Mouse (Mus musculus): Measurements from ENCODE around the gene Csdc2.

Gene Csdc2

DNA sequence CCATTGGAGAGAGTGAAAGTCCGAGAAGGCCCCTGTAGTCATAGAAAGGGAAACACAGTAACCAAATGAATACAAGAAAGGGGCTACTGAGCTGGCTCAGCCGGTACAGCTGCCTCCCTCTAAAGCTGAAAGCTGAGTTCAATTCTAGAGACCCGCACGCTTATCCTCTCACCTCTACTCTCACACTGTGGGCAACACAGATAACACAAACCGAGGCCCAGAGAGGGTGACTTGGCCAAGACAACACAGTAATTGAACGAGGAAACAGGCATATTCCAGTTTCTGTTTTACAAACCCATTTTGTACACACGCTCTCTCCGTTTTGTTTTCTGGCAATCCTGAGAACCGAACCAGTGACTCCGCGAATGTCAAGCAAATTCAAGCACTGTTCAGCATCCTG is 11.6 kb upstream of the Csdc2 start:
- no peak for DNase-seq (ENCODE audit: inconsistent age in 2 of 2, low spot score in 1 of 2)

DNA sequence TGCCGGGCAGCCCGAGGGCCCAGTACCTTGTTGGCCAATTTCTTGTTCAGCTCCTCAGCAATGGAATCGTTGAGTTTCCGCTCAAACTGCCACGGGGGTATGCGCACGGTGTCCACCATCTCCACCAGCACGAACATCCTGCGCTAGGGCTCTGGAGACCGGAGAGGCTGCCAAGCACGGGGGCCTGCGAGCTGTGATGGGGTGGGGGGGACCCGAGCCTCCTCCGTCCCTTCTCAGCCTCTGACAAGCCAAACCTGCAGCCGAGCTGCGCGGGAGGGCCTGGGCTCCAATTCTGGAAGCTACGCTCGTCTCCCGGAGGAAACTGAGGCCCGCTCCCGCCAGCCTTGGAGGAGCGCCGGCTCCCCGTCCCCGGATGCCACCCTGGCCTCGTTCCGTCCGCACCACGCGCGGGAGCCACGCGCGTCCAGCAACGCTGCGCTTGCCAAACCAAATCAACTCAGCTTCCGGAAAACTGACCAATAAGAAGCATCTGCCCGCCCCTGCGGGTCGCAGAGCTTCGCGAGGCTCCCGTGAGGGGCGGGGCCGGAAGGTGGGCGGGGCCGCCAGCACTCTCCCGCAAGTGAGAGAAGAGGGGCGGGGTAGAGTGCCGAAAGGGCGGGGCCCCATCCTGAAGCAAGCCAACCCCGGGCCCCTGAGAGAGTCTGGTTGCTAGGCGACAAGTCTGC is 10.7 kb upstream of the Csdc2 start, which contains the start of gene Polr3h:
Polr3h (minus strand) TSS at position 481 of the 686 bp plus-strand sequence.
- DNase-seq (ENCODE audit: inconsistent age in 2 of 2, low spot score in 1 of 2), result peak; percentile 96 to 97

DNA sequence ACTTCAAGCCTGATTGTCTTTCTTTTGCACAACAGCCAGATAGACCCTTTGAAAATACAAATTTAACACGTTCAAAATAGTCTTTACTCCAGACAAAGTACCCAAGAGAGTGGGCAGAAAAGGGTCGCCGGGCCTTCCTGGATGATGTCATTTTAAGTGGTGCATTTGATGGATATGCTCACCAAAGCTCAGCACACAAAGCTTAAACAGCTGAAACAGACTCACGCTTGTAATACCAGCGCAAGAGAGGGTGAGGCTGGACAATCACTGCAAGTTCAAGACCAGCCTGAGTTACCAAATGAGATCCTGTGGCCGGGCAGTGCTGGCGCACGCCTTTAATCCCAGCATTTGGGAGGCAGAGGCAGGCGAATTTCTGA is 10.1 kb upstream of the Csdc2 start:
- DNase-seq (ENCODE audit: inconsistent age in 2 of 2, low spot score in 1 of 2), result peak in 1 of 2 experiments; percentile 44

DNA sequence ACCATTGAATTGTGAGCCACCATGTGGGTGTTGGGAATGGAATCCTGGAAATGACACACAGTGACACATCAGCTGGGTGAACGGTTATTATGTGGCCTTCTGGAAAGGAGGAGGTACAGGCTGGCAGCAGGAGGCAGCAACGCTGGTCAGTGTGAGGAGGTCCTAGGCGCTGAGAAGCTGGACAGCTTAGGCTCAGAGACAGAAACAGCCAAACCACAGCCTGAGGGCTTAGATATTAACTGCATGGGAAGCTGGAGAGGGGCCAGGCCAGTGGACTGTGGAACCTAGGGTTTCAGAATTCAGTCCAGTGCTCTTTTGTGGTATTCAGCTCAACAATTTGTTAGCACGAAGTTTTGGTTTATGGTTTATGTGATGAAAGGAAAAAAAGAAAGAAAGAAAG is 8.8 kb upstream of the Csdc2 start:
- DNase-seq (ENCODE audit: inconsistent age in 2 of 2, low spot score in 1 of 2), result peak; percentile 67 to 77

DNA sequence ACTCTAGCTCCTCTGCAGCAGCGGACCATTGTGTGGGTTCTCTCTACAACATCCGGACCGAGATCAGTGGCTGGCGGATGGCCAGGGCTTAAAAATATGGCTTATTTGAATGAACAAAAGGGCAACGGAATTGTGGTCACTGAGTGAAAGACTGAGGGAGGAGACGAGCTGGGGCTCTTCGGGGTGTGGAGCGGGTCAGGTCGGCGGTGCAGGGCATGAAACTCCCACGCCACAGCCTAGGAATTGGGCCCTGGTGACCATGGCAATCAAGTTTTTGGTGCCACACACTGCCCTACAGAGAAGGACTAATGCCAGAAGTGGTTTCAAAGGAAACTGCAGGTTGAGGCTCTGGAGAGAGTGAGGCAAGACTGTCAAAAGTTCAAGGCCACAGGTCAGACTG is 8.3 kb upstream of the Csdc2 start:
- DNase-seq (ENCODE audit: inconsistent age in 2 of 2, low spot score in 1 of 2), result peak; percentile 65 to 84

DNA sequence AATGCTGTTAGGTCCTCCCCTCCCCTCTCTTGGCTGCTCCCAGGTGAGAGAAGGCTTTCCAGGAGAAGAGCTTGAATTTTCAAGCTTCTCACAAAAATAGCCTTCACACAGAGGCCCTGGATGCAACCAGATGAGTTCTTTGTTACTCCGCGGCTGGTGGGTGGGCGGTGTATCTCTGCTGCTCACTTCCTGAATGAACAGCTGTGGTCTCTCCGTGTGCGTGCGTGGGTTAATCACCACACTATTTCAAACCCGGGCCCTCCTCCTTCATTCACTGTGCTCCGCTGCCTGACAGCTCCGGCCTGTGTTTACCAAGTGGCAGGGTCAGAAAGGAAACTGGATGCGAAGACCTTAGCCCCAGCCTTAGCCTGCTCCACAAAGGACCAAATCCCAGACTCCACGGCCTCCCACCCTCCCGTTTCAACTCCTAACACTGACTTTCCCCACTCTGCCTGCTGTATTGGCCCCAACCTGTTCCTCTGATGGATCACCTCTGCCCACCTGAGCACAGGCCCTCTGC is 3.5 kb upstream of the Csdc2 start:
- DNase-seq (ENCODE audit: inconsistent age in 2 of 2, low spot score in 1 of 2), result no peak

DNA sequence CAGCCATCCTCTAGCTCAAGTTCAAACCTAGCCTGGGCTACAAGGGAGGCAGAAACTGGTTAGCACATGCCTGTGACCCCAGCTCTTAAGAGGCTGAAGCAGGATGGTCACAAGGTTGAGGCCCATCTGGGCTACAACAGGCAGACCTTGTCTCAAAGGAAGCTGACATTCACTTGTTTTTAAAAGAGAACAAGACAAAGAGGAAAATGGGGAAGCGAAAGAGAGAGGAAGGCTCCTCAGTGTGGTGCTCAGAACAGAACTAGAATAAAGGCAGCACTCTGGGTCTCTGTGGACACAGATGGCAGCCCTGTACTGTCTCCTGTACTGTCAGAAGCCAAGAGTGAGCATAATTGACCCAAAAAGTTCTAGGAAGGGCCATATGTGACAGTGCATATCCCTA is 2.6 kb upstream of the Csdc2 start:
- no peak for DNase-seq (ENCODE audit: inconsistent age in 2 of 2, low spot score in 1 of 2)

DNA sequence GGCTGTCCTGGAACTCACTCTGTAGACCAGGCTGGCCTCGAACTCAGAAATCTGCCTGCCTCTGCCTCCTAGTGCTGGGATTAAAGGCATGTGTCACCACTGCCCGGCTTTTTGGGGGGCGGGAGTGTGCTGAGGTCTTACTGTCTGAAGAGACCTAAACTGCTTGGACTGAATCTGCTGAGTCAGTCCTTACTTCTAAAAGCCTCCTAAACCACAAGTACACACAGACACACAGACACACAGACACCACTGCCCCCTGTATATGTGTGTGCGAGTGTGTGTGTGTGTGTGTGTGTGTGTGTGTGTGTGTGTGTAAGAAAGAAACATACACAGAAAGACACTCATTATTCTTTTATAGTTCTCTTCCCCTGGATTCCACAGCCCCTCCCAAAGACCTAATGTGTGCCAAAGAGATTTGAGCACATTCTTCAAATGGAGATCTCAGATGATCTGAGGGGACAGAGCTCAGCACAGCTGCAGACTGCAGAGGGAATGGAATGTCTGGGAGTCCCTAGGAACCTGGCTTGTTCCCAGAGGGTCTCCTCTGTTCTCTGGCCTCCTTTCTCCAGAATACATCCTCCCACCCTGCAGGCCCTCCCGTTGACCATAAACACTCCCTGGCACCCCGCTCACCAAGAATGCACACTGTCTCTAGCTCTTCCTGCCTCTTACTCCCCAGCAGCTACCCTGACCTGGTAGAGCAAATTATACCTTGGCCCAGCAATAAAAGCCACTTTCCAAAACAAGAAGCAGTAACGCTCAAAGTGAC is 506 bp upstream of the Csdc2 start:
- no peak for DNase-seq (ENCODE audit: inconsistent age in 2 of 2, low spot score in 1 of 2)

DNA sequence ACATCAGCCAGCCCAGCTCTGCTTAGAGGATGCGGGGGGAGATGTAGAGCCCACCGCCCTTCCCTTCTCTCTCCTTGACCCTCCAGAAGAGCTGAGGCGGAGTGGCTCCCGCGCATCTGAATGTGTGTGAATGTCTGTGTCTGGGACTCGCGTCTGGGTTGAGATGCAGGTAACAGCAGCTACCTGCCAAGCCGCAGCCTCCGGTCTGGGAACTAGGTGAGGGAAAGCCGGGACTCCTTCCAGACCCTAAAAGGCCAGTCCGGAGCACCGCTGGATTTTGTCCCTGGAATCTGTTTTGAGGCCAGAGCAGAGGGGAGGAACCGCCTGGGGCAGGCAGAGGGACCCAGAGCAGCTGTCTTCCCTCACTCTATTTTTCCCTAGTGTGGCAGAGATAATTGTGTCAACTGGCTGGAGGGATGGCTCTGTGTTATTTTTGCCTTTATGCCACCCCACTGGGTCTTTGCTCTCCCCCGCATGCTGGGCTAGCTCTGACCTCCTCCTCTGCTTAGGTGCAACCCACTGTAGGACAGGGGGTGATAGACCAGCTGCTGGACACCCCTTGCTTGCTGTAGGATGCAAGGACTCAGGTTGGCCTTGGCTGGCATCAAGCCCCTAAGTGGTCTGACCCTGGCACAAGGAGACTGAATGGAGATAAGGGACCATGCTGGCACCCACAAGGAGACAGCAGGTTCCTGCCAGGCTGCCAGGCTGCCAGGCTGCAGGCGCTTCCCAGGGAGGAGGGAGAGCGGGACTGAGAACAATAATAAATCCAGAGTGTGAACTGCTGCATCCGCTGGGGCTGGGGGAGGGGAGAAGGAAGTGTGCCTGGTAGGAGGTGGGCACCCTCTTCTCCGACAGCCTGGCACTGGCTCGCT is 776 bp downstream of the Csdc2 start:
- DNase-seq (ENCODE audit: inconsistent age in 2 of 2, low spot score in 1 of 2), result peak; percentile 76 to 80

DNA sequence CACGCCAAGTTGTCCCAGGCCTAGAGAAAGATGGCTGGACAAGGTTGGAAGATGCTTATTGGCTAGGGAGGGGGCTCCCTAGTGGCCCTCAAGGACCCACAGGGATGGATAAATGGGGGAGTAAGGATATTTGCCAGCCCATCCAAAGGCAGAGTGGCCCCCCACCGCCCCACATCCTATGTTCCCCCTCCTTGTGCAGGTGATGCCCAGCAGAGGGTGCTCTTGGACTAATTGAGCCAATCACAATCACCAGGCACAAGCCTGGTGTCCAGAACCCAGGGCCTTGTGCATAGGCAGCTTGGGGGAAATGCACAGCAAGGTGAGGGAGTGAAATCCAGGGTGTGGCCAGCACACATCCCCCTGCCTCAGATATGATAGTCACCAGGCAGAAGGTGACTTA is 1.7 kb downstream of the Csdc2 start:
- peak; percentile 69 to 87 for DNase-seq (ENCODE audit: inconsistent age in 2 of 2, low spot score in 1 of 2)

DNA sequence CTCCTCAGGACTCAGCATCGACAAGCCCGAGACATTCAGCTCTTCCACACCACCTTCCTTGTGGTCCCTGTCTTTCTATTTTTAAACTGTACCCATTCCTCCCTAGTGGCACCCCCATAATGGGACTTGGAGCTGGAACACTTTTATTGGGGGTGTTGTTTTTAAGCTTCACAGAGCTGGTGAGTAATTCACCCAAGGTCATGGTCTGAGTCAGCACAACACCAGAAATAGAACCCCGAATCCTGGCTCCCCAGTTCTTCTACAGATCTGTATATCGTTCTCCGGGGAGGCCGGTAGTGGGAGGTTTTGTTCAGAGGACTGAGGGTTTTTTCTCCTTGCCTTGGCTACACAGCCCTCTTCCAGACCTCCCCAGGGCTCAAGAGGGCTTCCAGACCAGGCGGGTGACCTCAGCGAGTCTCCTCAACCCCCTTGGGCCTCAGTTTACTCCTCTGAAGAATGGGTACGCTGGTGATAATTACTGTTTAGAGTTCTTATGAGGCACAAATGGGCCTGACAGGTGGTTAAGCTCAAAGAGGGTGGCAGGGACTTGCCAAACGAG is 2.7 kb downstream of the Csdc2 start:
- peak; percentile 70 to 86 for DNase-seq (ENCODE audit: inconsistent age in 2 of 2, low spot score in 1 of 2)

DNA sequence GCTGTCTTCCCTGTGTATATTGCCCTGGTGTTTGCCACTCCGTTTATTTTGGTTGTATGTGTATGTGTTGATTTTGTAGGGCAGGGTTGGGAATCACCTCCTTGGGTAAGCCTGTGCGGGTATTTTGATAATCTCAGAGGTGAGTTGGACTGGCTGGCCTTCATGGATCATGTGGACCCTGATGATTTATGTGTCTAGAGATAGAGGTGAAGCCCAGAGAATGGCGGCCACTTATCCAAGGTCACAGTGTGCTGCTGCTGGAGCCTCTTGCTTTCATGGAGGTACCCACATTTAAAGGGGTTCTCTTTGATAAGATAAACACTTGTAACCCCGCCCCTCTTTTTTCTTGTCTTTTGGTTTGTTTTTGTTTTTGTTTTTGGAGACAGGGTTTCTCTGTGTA is 3.2 kb downstream of the Csdc2 start:
- DNase-seq (ENCODE audit: inconsistent age in 2 of 2, low spot score in 1 of 2), result peak; percentile 58 to 69

DNA sequence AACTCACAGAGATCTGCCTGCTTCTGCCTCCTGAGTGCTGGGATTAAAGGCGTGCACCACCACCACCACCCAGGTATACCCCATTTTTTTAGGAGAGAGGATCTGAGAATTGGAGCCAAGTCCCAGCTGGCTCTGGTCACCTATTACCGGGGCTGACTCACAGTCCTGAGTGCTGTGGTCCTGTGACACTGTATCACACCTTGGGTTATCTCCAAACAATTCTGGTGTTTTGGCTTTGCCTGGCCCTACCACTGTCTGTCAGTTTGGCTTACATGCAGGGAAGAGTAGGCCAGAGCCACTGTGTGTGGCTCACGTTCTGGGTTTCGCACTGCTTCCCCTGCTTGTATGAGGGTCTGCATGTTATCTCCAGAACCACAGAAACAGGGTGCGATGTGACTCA is 3.7 kb downstream of the Csdc2 start:
- no peak for DNase-seq (ENCODE audit: inconsistent age in 2 of 2, low spot score in 1 of 2)

DNA sequence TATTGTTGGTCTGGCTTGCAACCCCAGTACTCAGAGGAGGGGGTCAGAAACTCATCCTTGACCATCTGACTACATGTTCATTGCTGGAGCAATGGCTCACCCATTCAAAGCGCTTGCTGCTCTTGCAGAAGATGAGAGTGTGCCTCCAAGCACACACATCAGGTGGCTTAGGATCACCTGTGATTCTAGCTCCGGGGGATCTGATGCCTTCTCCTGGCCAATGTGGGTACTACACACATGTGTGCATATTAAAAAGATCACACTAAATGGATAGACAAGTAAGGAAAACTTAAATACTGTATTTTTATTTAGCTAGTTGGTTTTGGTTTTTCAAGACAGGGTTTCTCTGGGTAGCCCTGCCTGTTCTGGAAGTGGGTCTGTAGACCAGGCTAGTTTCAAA is 4.5 kb downstream of the Csdc2 start:
- DNase-seq (ENCODE audit: inconsistent age in 2 of 2, low spot score in 1 of 2), result no peak

DNA sequence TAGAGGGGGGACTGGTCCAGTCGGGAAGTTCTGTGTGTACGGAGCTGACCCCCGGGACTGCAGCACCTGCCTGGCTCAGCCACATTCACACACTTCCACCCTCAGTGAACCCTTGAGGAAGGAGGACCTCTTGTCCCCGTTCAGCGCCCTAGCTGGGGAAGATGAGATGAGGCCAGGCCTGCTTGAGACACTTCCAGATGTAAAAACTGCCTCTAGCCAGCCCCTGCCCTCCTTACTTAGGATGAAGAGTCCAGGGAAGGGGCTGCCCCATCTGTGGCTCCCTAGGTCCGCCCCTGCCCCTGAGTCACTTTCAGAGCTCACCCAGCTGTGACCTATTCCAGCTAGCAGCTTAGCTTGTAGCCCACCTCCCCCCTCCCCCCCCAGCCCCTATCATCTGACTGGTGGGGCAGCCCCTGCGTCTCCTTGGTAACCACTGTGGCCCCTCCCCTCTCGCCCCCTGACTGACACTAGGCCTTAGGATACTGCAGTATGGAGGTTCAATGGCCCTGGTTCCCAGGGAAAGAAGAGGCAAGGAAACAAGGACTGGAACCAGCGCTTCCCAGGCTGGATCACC is 6.7 kb downstream of the Csdc2 start:
- DNase-seq (ENCODE audit: inconsistent age in 2 of 2, low spot score in 1 of 2), result no peak

DNA sequence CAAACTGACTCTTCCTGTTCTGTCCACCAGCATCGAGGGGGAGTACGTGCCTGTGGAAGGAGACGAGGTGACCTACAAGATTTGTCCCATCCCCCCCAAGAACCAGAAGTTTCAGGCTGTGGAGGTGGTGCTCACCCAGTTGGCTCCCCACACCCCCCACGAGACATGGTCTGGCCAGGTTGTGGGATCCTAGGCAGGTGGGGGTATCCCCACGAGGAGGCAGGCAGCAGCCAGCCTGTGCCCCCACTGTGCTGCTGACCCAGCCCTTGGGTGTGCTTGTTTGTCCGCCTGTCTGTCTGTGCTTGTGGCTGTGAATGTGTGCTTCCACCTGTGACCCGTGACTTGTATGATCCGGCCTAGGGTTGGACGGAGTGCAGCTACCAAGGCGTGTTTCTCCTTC is 12.5 kb downstream of the Csdc2 start:
- no peak for DNase-seq (ENCODE audit: inconsistent age in 2 of 2, low spot score in 1 of 2)

DNA sequence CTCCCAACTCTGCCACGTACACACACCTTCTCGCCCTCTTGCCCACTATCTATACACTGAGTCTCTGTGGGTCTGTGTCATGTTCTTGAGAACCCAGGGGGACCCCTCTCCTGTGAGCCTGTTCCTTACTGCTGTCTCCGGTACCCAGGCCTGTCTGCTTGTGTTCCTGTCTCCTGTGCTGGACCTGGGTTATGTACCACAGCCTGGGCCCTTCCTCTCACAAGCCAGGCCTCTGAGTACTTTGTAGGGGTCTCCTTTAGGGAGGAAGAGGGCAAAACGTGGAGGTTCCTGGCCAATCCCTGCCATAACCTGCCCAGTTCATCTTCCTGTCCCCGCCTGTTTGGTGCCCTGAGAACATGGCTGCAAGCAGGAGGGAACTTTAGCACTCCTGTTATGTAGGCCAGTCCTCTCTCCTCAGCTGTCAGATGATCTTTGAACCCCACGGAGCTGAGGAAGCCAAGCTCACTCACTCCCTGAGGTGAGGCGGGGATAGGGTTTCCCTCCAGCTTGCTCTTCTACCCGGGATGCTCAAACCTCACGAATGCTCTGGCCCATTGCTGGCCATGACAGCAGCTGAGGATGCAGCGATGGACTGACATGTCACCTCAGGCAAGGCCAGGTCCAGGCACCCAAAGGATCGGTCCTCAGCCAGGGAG is 13.0 kb downstream of the Csdc2 start:
- DNase-seq (ENCODE audit: inconsistent age in 2 of 2, low spot score in 1 of 2), result no peak

DNA sequence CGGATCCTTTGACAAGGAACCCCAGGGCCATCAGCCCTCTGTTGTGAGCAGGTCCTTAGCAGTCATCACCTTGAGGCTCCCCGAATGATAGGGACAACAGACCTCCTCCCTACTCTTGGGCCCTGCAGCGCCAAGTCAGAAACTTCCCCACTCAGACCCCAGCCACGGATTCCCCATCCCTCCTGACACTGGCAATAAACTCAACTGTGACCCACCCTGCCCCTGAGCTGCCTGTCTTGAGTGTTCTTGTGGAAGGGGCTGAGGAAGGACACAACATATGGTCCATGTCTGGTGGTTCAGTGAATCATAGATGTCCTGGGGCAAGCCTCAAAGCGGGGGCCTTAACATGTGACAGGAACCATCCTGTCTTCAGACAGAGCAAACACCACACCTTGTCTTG is 14.2 kb downstream of the Csdc2 start:
- DNase-seq (ENCODE audit: inconsistent age in 2 of 2, low spot score in 1 of 2), result no peak

DNA sequence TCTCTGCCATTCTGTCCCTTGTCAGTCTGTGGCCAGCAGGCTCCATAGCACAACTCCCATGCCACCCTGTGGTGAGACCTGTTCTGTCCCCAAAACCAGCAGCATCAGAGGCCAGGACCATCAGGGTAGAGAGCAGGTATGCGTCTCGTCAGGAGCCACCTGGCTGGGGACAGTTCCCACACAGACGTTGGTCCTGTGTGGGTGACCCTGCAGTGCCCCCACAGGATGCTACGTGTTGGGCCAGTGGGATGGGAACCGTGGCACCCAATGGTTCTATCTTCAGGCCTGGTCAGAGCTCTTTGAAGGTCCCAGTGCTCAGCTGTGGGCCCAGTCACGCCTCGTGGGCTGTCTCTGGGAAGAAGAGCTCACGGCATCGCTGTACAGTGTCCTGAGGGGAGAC is 14.6 kb downstream of the Csdc2 start:
- DNase-seq (ENCODE audit: inconsistent age in 2 of 2, low spot score in 1 of 2), result no peak

DNA sequence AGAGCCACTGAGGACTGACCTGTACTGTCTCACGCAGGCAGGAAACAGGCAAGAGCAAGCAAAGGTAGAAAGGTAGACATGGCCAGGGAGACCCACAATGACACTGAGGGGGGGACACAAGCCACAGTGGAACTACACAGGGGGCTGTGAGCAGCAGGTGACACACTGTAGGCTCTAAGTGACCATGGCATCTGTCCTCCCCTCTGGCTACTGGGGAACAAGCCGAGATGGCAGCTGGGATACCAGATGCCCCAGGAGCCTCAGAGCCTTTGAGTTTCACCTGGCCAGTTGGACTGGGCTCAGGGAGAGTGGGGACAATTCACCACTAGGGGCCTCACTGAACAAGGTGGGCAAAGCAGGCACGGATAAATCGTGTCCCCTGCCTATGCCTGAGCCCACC is 15.8 kb downstream of the Csdc2 start:
- no peak for DNase-seq (ENCODE audit: inconsistent age in 2 of 2, low spot score in 1 of 2)

Measured in adrenal gland, adult (tissue).